Mouse (Mus musculus): Measurements from ENCODE around the gene Usp38.

GRCm38 (mm10) chr8:80943742-80944141 is 71.0 kb downstream of the Usp38 start:
- no peak for TF ChIP-seq POLR2A (IDR thresholded peaks at IDR 0.05; ENCODE audit: low read depth, low read length)
- no peak for TF ChIP-seq BHLHE40 (IDR thresholded peaks at IDR 0.05; ENCODE audit: low read depth, low read length)
- TF ChIP-seq USF2 (conservative IDR thresholded peaks at IDR 0.05; ENCODE audit: low read depth, low read length), result no peak
- no peak for TF ChIP-seq PAX5 (IDR thresholded peaks at IDR 0.05; ENCODE audit: low read length)
- TF ChIP-seq MAZ (IDR thresholded peaks at IDR 0.05; ENCODE audit: low read depth, low read length), result no peak
- no peak for TF ChIP-seq ELF1 (IDR thresholded peaks at IDR 0.05; ENCODE audit: low read depth, low read length)
- no peak for TF ChIP-seq KAT2A (IDR thresholded peaks at IDR 0.05; ENCODE audit: insufficient replicate concordance, low read length)
- TF ChIP-seq MYC (IDR thresholded peaks at IDR 0.05; ENCODE audit: low read depth, low read length), result no peak
- TF ChIP-seq JUND (conservative IDR thresholded peaks at IDR 0.05; ENCODE audit: low read depth, low read length), result no peak
- no peak for TF ChIP-seq CTCF (conservative IDR thresholded peaks at IDR 0.05 in 1 of 2, IDR thresholded peaks at IDR 0.05 in 1 of 2; ENCODE audit: low read depth in 2 of 2, low read length in 2 of 2)
- TF ChIP-seq ZMIZ1 (IDR thresholded peaks at IDR 0.05; ENCODE audit: low read depth, low read length), result no peak
- TF ChIP-seq TCF12 (IDR thresholded peaks at IDR 0.05; ENCODE audit: low read depth, low read length), result no peak
- no peak for TF ChIP-seq TBP (conservative IDR thresholded peaks at IDR 0.05; ENCODE audit: low read depth, low read length)
